In genomic region chr17:66451143-66451542, GRCm38 (mm10) we compare ENCODE assay signal across 9 mouse cellular contexts. TPM values are rescaled to one million over a fixed set of nuclear protein-coding genes. Genes with fewer than 3 reads are reported as not detected.
DNase-seq lines count a peak whose midpoint lies in the region; ATAC-seq lines count a peak whose summit lies in the region.
"Had no signal": no experiment of that assay in that cellular context is flagged by ENCODE, and none has a peak within 500 bp of the region (broad histone marks: within the 10 kb centered on the region; RNA-seq: fewer than 3 reads in every experiment).

No protein-coding gene starts in this region.

- WGBS in embryonic facial prominence, embryonic 15.5 days: 2% methylated on average over 11 of the region's 11 CpGs
- 3% methylated on average over 11 of the region's 11 CpGs for WGBS in heart, embryonic 11.5 days (ENCODE audit: insufficient replicate concordance)
- WGBS in limb, embryonic 13.5 days: 3% methylated on average over 11 of the region's 11 CpGs
- 2% methylated on average over 11 of the region's 11 CpGs for WGBS in stomach, embryonic 16.5 days

- peaks cover 28% of the 10 kb centered on the region for H3K4me1 ChIP-seq in embryonic facial prominence, embryonic 15.5 days
- peaks cover 12% of the 10 kb centered on the region; the same call in 1 of the 2 replicates for H3K4me1 ChIP-seq in heart, embryonic 11.5 days (ENCODE audit: control insufficient read depth, insufficient read depth, low read length)
- peaks cover 34% of the 10 kb centered on the region for H3K4me1 ChIP-seq in limb, embryonic 13.5 days
- peaks cover 14% of the 10 kb centered on the region for H3K4me1 ChIP-seq in stomach, embryonic 16.5 days (ENCODE audit: control insufficient read depth, insufficient read depth, low read length)

- H3K9ac ChIP-seq in embryonic facial prominence, embryonic 15.5 days: no peak overlapping the region
- H3K9ac ChIP-seq in heart, embryonic 11.5 days (ENCODE audit: low read depth, low read length): no peak overlapping the region
- H3K9ac ChIP-seq in limb, embryonic 13.5 days: no peak overlapping the region
- no peak overlapping the region for H3K9ac ChIP-seq in stomach, embryonic 16.5 days (ENCODE audit: low read length)

- H3K27ac ChIP-seq in embryonic facial prominence, embryonic 15.5 days (replicated peaks): no peak overlapping the region
- no peak overlapping the region for H3K27ac ChIP-seq in heart, embryonic 11.5 days (ENCODE audit: low read depth, low read length)
- no peak overlapping the region for H3K27ac ChIP-seq in limb, embryonic 13.5 days
- H3K27ac ChIP-seq in stomach, embryonic 16.5 days (ENCODE audit: low read length): no peak overlapping the region

- H3K4me2 ChIP-seq in embryonic facial prominence, embryonic 15.5 days (replicated peaks): peak overlapping the region; percentile 98
- H3K4me2 ChIP-seq in heart, embryonic 11.5 days: peak overlapping the region; percentile 83
- peak overlapping the region; percentile 93; the same call in 1 of the 2 replicates for H3K4me2 ChIP-seq in limb, embryonic 13.5 days (replicated peaks)
- H3K4me2 ChIP-seq in stomach, embryonic 16.5 days (ENCODE audit: low read depth, low read length): peak overlapping the region; percentile 97

- H3K9me3 ChIP-seq in embryonic facial prominence, embryonic 15.5 days (replicated peaks): no peaks in the 10 kb centered on the region
- no peaks in the 10 kb centered on the region for H3K9me3 ChIP-seq in heart, embryonic 11.5 days (replicated peaks; ENCODE audit: control insufficient read depth, low read length)
- no peaks in the 10 kb centered on the region for H3K9me3 ChIP-seq in limb, embryonic 13.5 days
- no peaks in the 10 kb centered on the region for H3K9me3 ChIP-seq in stomach, embryonic 16.5 days (replicated peaks; ENCODE audit: control insufficient read depth, low read length)

- H3K27me3 ChIP-seq in embryonic facial prominence, embryonic 15.5 days: peaks cover 39% of the 10 kb centered on the region
- H3K27me3 ChIP-seq in heart, embryonic 11.5 days (ENCODE audit: control insufficient read depth, insufficient read depth, low read length): peaks cover 36% of the 10 kb centered on the region
- H3K27me3 ChIP-seq in limb, embryonic 13.5 days: peaks cover 44% of the 10 kb centered on the region
- peaks cover 14% of the 10 kb centered on the region; the same call in 1 of the 2 replicates for H3K27me3 ChIP-seq in stomach, embryonic 16.5 days (ENCODE audit: control insufficient read depth, insufficient read depth, low read length)

- no peak for ATAC-seq in embryonic facial prominence, embryonic 15.5 days (ENCODE audit: insufficient number of reproducible peaks, low FRiP score, low TSS enrichment, low read depth)
- no peak for ATAC-seq in heart, embryonic 11.5 days (replicated peaks; ENCODE audit: insufficient number of reproducible peaks, low FRiP score, low TSS enrichment)
- no peak for ATAC-seq in limb, embryonic 13.5 days (ENCODE audit: low FRiP score, low read depth)
- ATAC-seq in stomach, embryonic 16.5 days (ENCODE audit: insufficient read depth, low FRiP score): no peak

- peak overlapping the region; percentile 76; the same call in 1 of the 2 replicates for H3K4me3 ChIP-seq in embryonic facial prominence, embryonic 15.5 days (replicated peaks)
- peak overlapping the region; percentile 61; the same call in 1 of the 2 replicates for H3K4me3 ChIP-seq in heart, embryonic 11.5 days (ENCODE audit: low read depth, low read length)
- no peak overlapping the region for H3K4me3 ChIP-seq in limb, embryonic 13.5 days
- peak overlapping the region; percentile 77; the same call in 1 of the 2 replicates for H3K4me3 ChIP-seq in stomach, embryonic 16.5 days (replicated peaks; ENCODE audit: low read length)

- peak; percentile 84 for DNase-seq in 3T3-L1 (ENCODE audit: low read depth, low spot score)
- peak; percentile 65 to 78 for DNase-seq in adrenal gland, postnatal 4 days (ENCODE audit: low spot score in 2 of 2)
- DNase-seq in kidney, adult 9 months: peak; percentile 85
- peak; percentile 56 for DNase-seq in naive thymus-derived CD4-positive, alpha-beta T cell, adult 2 months (ENCODE audit: low read depth)

- H3K36me3 ChIP-seq in embryonic facial prominence, embryonic 15.5 days: no peaks in the 10 kb centered on the region
- no peaks in the 10 kb centered on the region for H3K36me3 ChIP-seq in heart, embryonic 11.5 days (ENCODE audit: control insufficient read depth, insufficient read depth, low read length)
- H3K36me3 ChIP-seq in limb, embryonic 13.5 days: no peaks in the 10 kb centered on the region
- no peaks in the 10 kb centered on the region for H3K36me3 ChIP-seq in stomach, embryonic 16.5 days (ENCODE audit: control insufficient read depth, insufficient read depth, low read length)
- H3K36me3 ChIP-seq: G1E had no signal

RNA-seq across cellular contexts. Expression of gene Mtcl1, which starts 1.6 kb away (rescaled TPM):
- total RNA-seq in adrenal gland, postnatal 4 days (2021): 10 to 100 TPM; 20.5 to 21.7 TPM
- polyA plus RNA-seq in embryonic facial prominence, embryonic 15.5 days (2015; fragmentation: Nextera tagmentation; extraction: Ambion mirVana): 5.3 and 5.8 TPM in 2 replicates
- polyA plus RNA-seq in heart, embryonic 11.5 days (2014; fragmentation: Nextera tagmentation; extraction: Ambion mirVana): 1.7 and 2.8 TPM in 2 replicates
- 4.5 and 5.6 TPM in 2 replicates for polyA plus RNA-seq in limb, embryonic 13.5 days (2015; fragmentation: Nextera tagmentation; extraction: Ambion mirVana)
- 4.1 and 6.1 TPM in 2 replicates for polyA plus RNA-seq in stomach, embryonic 16.5 days (2015; fragmentation: Nextera tagmentation; extraction: Ambion mirVana)
- polyA plus RNA-seq: G1E had no signal
